Mouse (Mus musculus): Measurements from ENCODE around the gene Aif1. TPM values are rescaled to one million over a fixed set of nuclear protein-coding genes. Genes with fewer than 3 reads are reported as not detected.

Gene Aif1
- polyA plus RNA-seq, 1 experiment = not detected

DNA sequence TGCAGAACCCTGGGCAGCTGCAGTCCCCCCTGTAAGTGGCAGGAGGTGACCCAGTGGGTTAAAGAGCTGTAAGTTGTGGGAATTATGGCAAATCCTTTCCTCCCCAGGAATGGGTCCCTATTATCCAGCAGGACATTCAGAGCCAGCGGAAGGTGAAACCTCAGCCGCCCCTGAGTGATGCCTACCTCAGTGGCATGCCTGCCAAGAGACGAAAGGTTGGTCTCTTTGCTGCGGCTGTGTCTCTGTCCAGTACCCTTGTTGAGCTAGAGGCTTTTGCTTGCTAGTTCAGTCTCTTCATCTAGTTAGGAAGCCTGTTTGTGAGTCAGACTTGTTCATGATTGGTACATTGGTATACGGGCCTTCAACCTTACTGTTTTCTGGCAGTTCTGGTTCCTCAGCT, 29.7 kb downstream of the Aif1 start:
- Histone ChIP-seq H3K4me3 (ENCODE audit: insufficient read depth, poor library complexity, severe bottlenecking) (no peak overlapping the region), H3K79me2 (ENCODE audit: control insufficient read depth, insufficient read depth) (no peaks in the 10 kb centered on the region), H3K79me3 (ENCODE audit: low read depth) (peaks cover 2% of the 10 kb centered on the region), H3ac (ENCODE audit: control insufficient read depth, insufficient read length, low read depth) (no peak overlapping the region), H3K27me3 (ENCODE audit: control insufficient read depth, insufficient read depth, insufficient read length) (no peaks in the 10 kb centered on the region), H3K36me3 (ENCODE audit: control insufficient read depth, insufficient read depth) (peaks cover 94% of the 10 kb centered on the region)
- TF ChIP-seq MAX (IDR thresholded peaks at IDR 0.05) (no peak), CTCF (IDR thresholded peaks at IDR 0.05; ENCODE audit: control insufficient read depth, insufficient read depth, insufficient read length) (no peak), CEBPB (IDR thresholded peaks at IDR 0.05; ENCODE audit: low read depth) (no peak), MYOD1 (IDR thresholded peaks at IDR 0.05; ENCODE audit: control insufficient read depth, insufficient read length, low read depth) (no peak), USF1 (IDR thresholded peaks at IDR 0.05; ENCODE audit: low read depth) (no peak), FOSL1 (IDR thresholded peaks at IDR 0.05; ENCODE audit: insufficient read depth, low read length, poor library complexity, severe bottlenecking) (no peak), MYOG (IDR thresholded peaks at IDR 0.05; ENCODE audit: control insufficient read depth, extremely low read depth, insufficient read length) (no peak)

DNA sequence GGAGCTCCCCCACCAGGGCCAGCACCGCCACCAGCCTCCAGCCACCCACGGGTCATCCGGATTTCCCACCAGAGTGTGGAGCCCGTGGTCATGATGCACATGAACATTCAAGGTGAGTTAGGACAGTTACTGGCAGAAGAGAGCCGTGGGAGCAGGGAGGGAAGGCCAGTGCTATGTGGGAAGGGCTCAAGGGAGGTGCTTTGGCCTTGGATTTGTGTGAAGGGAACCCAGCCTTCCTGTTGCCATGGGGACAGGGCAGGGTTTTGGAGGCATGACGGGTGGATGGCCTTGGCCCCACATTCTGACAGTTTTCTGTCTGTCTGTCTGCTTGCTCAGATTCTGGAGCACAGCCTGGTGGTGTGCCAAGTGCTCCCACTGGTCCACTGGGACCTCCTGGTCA, 33.9 kb downstream of the Aif1 start:
- TF ChIP-seq CTCF (IDR thresholded peaks at IDR 0.05; ENCODE audit: control insufficient read depth, insufficient read depth, insufficient read length) = no peak
- no peak for TF ChIP-seq FOSL1 (IDR thresholded peaks at IDR 0.05; ENCODE audit: insufficient read depth, low read length, poor library complexity, severe bottlenecking)
- TF ChIP-seq MYOG (IDR thresholded peaks at IDR 0.05; ENCODE audit: control insufficient read depth, extremely low read depth, insufficient read length) = no peak
- TF ChIP-seq MAX (IDR thresholded peaks at IDR 0.05) = no peak
- no peak for TF ChIP-seq MYOD1 (IDR thresholded peaks at IDR 0.05; ENCODE audit: control insufficient read depth, insufficient read length, low read depth)
- TF ChIP-seq CEBPB (IDR thresholded peaks at IDR 0.05; ENCODE audit: low read depth) = no peak
- TF ChIP-seq USF1 (IDR thresholded peaks at IDR 0.05; ENCODE audit: low read depth) = no peak
- H3K79me3 ChIP-seq (ENCODE audit: low read depth) = peaks cover 33% of the 10 kb centered on the region
- no peak overlapping the region for H3ac ChIP-seq (ENCODE audit: control insufficient read depth, insufficient read length, low read depth)
- no peaks in the 10 kb centered on the region for H3K27me3 ChIP-seq (ENCODE audit: control insufficient read depth, insufficient read depth, insufficient read length)
- H3K79me2 ChIP-seq (ENCODE audit: control insufficient read depth, insufficient read depth) = peaks cover 40% of the 10 kb centered on the region
- no peak overlapping the region for H3K4me3 ChIP-seq (ENCODE audit: insufficient read depth, poor library complexity, severe bottlenecking)
- peaks cover 84% of the 10 kb centered on the region for H3K36me3 ChIP-seq (ENCODE audit: control insufficient read depth, insufficient read depth)

DNA sequence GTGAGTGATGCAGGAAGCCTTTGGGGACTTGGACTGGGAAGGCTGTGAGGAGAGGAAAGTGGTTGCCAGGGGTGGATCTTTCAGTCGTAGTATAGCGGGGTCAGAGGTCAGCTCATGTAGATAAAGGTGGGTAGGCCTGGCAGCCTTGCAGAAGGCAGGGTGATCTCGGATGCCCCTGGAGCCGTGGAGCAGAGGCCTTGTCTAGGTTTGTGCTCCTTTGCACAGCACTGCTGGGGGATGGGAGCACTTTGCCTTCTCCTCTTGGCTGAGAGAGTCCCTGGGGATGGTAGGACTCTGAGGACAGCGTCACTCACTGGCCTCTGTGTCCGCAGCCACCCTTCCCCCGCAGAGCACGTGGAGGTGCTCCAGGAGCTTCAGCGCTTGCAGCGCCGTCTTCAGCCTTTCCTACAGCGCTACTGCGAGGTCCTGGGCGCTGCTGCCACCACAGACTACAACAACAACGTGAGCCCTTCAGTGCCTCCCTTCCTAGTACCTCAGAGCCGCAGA, 35.3 kb downstream of the Aif1 start:
- Histone ChIP-seq H3K79me2 (ENCODE audit: control insufficient read depth, insufficient read depth) (peaks cover 54% of the 10 kb centered on the region), H3K36me3 (ENCODE audit: control insufficient read depth, insufficient read depth) (peaks cover 69% of the 10 kb centered on the region)

DNA sequence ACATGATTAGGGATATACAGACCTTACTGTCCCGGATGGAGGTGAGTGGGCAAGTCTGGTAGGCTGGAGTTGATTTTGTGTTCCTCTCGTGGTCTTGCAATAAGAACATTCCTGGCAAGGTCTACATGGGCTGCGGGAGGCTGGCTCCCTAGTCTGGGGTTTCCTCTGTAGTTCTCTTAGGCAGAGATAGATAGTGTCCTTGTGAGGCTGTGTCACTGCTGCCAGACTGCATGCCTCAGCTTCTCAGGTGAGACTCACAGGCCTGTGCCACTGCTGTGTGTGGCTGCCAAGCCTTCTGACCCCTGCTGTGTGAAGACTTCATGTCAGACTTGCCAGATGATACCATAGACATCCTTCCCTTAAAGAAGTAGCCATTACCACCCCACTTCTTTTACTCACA, 36.6 kb downstream of the Aif1 start:
- H3ac ChIP-seq (ENCODE audit: control insufficient read depth, insufficient read length, low read depth) = no peak overlapping the region
- H3K79me2 ChIP-seq (ENCODE audit: control insufficient read depth, insufficient read depth) = peaks cover 56% of the 10 kb centered on the region
- H3K79me3 ChIP-seq (ENCODE audit: low read depth) = peaks cover 46% of the 10 kb centered on the region
- no peak overlapping the region for H3K4me3 ChIP-seq (ENCODE audit: insufficient read depth, poor library complexity, severe bottlenecking)
- H3K36me3 ChIP-seq (ENCODE audit: control insufficient read depth, insufficient read depth) = peaks cover 57% of the 10 kb centered on the region
- H3K27me3 ChIP-seq (ENCODE audit: control insufficient read depth, insufficient read depth, insufficient read length) = no peaks in the 10 kb centered on the region
- TF ChIP-seq MYOD1 (IDR thresholded peaks at IDR 0.05; ENCODE audit: control insufficient read depth, insufficient read length, low read depth) (no peak), MAX (IDR thresholded peaks at IDR 0.05) (no peak), MYOG (IDR thresholded peaks at IDR 0.05; ENCODE audit: control insufficient read depth, extremely low read depth, insufficient read length) (no peak), CTCF (IDR thresholded peaks at IDR 0.05; ENCODE audit: control insufficient read depth, insufficient read depth, insufficient read length) (no peak), USF1 (IDR thresholded peaks at IDR 0.05; ENCODE audit: low read depth) (no peak)

More for the DNA sequence above, 35.3 kb downstream of the Aif1 start:
- no peaks in the 10 kb centered on the region for H3K27me3 ChIP-seq (ENCODE audit: control insufficient read depth, insufficient read depth, insufficient read length)
- H3K79me3 ChIP-seq (ENCODE audit: low read depth) = peaks cover 46% of the 10 kb centered on the region
- no peak overlapping the region for H3ac ChIP-seq (ENCODE audit: control insufficient read depth, insufficient read length, low read depth)
- H3K4me3 ChIP-seq (ENCODE audit: insufficient read depth, poor library complexity, severe bottlenecking) = no peak overlapping the region
- TF ChIP-seq FOSL1 (IDR thresholded peaks at IDR 0.05; ENCODE audit: insufficient read depth, low read length, poor library complexity, severe bottlenecking) = no peak
- TF ChIP-seq MAX (IDR thresholded peaks at IDR 0.05) = no peak
- no peak for TF ChIP-seq CEBPB (IDR thresholded peaks at IDR 0.05; ENCODE audit: low read depth)
- no peak for TF ChIP-seq CTCF (IDR thresholded peaks at IDR 0.05; ENCODE audit: control insufficient read depth, insufficient read depth, insufficient read length)
- no peak for TF ChIP-seq MYOG (IDR thresholded peaks at IDR 0.05; ENCODE audit: control insufficient read depth, extremely low read depth, insufficient read length)
- no peak for TF ChIP-seq USF1 (IDR thresholded peaks at IDR 0.05; ENCODE audit: low read depth)
- TF ChIP-seq MYOD1 (IDR thresholded peaks at IDR 0.05; ENCODE audit: control insufficient read depth, insufficient read length, low read depth) = no peak

DNA sequence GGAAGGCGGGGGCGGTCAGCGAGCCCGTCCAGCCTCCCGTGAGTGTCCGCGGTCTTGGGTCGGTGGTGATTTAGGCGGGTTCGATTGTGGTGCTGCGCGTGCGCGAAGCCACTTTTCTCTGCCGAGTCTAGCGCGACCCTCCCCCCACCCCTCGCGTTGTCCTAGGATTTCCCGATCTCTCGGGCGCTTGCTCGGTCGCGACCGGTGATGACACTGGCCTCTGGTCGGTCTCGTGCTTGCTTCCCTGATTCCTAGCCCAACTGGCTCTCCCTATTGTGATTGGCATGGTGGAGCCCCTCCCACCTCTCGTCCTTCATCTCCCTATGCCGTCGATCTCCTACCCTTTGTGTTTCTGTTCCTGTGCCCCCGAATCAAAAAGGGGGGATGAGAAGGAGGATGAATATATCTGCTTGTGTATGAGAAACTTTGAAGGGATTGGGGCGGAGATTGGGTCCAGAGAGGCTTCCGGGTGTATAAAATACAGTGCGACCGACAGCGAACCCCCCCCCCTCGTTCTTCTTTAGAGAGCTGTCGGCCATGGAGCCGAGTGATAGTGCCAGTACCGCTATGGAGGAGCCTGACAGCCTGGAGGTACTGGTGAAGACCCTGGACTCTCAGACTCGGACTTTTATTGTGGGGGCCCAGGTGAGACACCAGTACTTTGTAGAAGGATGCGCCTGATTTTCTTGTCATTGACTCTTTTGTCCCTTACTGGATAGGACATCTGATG, 40.1 kb downstream of the Aif1 start:
- TF ChIP-seq CEBPB (IDR thresholded peaks at IDR 0.05; ENCODE audit: low read depth) (no peak), MYOG (IDR thresholded peaks at IDR 0.05; ENCODE audit: control insufficient read depth, extremely low read depth, insufficient read length) (no peak), FOSL1 (IDR thresholded peaks at IDR 0.05; ENCODE audit: insufficient read depth, low read length, poor library complexity, severe bottlenecking) (no peak), USF1 (IDR thresholded peaks at IDR 0.05; ENCODE audit: low read depth) (no peak), MYOD1 (IDR thresholded peaks at IDR 0.05; ENCODE audit: control insufficient read depth, insufficient read length, low read depth) (no peak), CTCF (IDR thresholded peaks at IDR 0.05; ENCODE audit: control insufficient read depth, insufficient read depth, insufficient read length) (no peak), MAX (IDR thresholded peaks at IDR 0.05) (no peak)
- peaks cover 55% of the 10 kb centered on the region for H3K79me2 ChIP-seq (ENCODE audit: control insufficient read depth, insufficient read depth)
- H3K36me3 ChIP-seq (ENCODE audit: control insufficient read depth, insufficient read depth) = peaks cover 22% of the 10 kb centered on the region
- no peaks in the 10 kb centered on the region for H3K27me3 ChIP-seq (ENCODE audit: control insufficient read depth, insufficient read depth, insufficient read length)
- H3K79me3 ChIP-seq (ENCODE audit: low read depth) = peaks cover 44% of the 10 kb centered on the region
- peak overlapping the region; percentile 67 for H3ac ChIP-seq (ENCODE audit: control insufficient read depth, insufficient read length, low read depth)
- H3K4me3 ChIP-seq (ENCODE audit: insufficient read depth, poor library complexity, severe bottlenecking) = peak overlapping the region; percentile 81

Data from C2C12 (cell line).